Mouse (Mus musculus): Measurements from ENCODE around the gene Dap. TPM values are rescaled to one million over a fixed set of nuclear protein-coding genes. Genes with fewer than 3 reads are reported as not detected.

The Dap gene
- polyA plus RNA-seq, 1 experiment from 2014 or later = 89.0 TPM

DNA sequence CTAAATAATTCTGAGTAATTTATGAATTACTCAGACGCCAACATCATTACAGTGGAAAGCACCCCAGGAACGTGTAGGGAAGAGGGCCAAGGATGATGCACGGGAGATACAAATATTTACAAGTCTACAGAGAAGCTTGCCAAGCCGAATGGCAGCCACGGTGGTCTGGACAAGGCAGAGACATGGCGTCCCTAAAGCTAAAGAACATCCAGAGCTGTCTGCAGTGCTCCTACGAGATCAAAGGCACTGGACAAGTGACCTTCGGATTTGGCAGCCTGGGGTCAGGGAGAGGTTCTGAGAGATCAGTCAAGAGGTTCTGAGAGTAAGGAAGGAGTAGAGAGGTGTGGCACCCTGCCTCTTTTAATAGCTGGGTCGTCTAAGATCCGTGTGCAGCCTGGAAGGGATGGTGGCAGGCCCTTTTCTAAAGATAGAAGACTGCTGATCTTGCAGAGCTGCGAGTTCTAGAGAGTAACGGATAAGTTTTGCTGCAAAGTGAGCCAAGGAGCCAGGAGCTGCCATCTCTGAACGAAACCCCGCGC, 449 bp upstream of the Dap start:
- Histone ChIP-seq H3K9me3 (no peaks in the 10 kb centered on the region), H3K4me1 (replicated peaks) (peaks cover 11% of the 10 kb centered on the region), H3K27me3 (replicated peaks) (no peaks in the 10 kb centered on the region), H3K4me3 (replicated peaks) (peak overlapping the region; percentile 77), H3K9ac (peak overlapping the region; percentile 40), H3K4me2 (replicated peaks) (peak overlapping the region; percentile 62), H3K36me3 (no peaks in the 10 kb centered on the region), H3K27ac (0 out of 2 replicates have a peak overlapping the region, but pooled peaks have one; percentile 17)
- ATAC-seq = peak; percentile 38
- 35% methylated on average over 15 of the region's 15 CpGs for WGBS

DNA sequence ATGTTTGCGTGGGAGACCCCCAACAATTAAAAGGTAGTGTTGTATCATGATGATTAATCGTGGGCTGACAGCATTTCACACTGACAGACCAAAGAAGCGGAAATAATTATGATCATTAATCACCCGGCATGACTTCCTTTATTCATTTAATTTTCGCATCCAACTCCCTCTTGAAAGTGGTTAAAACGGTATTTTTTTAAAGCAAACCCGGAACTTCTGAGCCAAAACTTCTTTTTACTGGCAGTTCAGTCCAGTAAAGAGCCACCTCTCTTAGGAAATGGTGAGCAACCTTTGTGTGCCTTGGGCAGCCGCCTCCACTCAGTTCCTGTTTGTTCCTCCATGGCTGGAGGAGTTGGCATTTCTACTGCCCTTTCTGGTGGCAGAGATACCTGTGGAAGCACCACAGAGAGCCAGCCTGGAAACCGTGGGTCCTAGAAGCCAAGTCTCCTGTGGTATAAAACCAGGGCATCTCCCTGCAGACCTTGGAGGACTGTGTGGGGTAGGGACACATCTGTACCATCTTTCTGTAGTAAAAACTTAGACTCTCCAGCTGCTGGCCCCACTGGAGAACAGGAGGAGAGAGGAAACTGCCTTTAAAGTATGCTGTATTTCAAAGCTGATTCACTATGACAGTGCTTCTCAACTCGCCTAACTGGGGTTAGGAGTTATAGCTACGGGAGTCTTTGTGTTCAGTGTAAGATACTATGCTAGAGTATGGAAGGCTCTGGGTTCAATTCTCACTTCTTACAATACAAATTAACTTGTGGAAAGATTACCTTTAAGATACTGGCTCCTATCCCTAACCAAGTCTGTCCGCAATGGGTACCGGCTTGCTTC, 910 bp downstream of the Dap start:
- H3K36me3 ChIP-seq = no peaks in the 10 kb centered on the region
- H3K4me3 ChIP-seq (replicated peaks) = peak overlapping the region; percentile 77
- ATAC-seq = no peak
- H3K4me2 ChIP-seq (replicated peaks) = peak overlapping the region; percentile 62
- H3K27ac ChIP-seq = peak overlapping the region; percentile 83
- H3K9ac ChIP-seq = peak overlapping the region; percentile 84
- no peaks in the 10 kb centered on the region for H3K27me3 ChIP-seq (replicated peaks)
- 22% methylated on average over 13 of the region's 13 CpGs for WGBS
- peaks cover 11% of the 10 kb centered on the region for H3K4me1 ChIP-seq (replicated peaks)
- no peaks in the 10 kb centered on the region for H3K9me3 ChIP-seq

DNA sequence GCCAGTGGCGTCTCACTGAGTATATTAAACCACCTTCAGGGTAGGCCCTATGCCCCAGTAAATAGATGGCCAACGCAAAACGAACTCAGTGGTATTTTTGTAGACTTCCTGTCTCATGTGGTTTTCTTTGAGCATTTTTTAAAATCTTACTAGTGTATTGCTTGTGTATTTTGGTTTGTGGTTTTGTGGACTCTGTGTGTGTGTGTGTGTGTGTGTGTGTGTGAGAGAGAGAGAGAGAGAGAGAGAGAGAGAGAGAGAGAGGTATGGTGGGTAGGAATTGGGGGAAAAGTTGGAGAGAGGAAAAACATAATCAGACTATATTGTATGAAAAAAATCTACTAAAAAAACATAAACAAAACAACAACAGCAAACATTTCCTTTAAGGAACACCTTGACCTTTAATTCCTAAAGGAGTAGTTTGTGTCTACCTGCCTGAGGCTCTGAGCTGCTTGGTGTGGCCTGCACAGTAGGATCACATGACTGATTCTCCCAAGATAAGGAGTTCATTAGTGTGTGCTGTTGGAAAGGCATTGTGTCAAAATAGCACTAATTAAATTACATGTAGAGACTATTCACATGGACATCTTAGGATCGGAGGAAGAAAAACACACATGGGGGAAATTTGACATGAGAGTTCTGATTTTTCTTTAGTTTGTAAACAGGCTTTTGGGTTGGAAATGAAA, 1.7 kb downstream of the Dap start:
- Histone ChIP-seq H3K4me1 (replicated peaks) (peaks cover 11% of the 10 kb centered on the region), H3K4me3 (replicated peaks) (peak overlapping the region; percentile 77; the same call in 1 of the 2 replicates), H3K36me3 (no peaks in the 10 kb centered on the region), H3K27ac (no peak overlapping the region), H3K4me2 (replicated peaks) (peak overlapping the region; percentile 62), H3K27me3 (replicated peaks) (no peaks in the 10 kb centered on the region), H3K9ac (no peak overlapping the region), H3K9me3 (no peaks in the 10 kb centered on the region)
- WGBS = 68% methylated on average over 4 of the region's 4 CpGs
- no peak for ATAC-seq

DNA sequence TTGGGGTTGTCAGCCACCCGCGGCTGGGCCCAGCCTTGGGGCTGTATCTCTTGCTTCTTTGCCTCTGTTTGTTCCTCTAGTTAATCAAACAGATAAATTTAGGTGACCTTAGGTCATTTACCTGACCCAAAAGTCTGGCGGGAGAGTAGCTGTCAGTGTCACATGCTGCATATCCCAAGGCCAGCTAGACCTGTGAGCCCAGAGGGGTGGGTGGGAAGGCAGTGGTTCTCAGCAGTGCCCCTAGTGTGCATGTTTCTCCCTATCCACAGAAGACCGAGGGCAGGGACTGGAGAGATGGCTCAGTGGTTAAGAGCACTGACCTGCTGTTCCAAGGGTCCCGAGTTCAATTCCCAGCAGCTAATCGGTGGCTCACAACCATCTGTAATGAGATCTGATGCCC, 2.4 kb downstream of the Dap start:
- no peaks in the 10 kb centered on the region for H3K36me3 ChIP-seq

DNA sequence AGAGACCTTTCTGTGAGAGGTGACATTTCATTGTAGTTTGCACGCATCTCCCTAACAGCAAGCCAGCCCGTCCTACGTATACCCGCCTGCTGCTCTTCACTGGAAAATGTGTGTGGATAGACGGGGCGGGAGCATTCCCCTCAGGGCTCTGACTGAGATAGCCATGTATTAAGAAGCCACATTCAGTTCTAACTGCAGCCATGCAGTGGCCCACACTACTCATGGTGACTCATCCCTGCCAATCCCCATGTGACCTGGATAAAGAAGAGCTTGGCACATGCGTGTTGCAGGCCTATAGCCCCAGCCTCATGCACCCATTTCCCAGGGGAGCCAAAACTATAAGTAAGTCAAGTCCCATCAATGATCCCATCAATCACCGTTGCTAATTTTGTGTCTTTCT, 3.7 kb downstream of the Dap start:
- Histone ChIP-seq H3K4me2 (replicated peaks) (no peak overlapping the region), H3K4me1 (replicated peaks) (peaks cover 11% of the 10 kb centered on the region), H3K9me3 (no peaks in the 10 kb centered on the region), H3K27ac (no peak overlapping the region), H3K4me3 (replicated peaks) (no peak overlapping the region), H3K9ac (no peak overlapping the region), H3K36me3 (no peaks in the 10 kb centered on the region), H3K27me3 (replicated peaks) (no peaks in the 10 kb centered on the region)
- no peak for ATAC-seq
- 94% methylated on average over 8 of the region's 8 CpGs for WGBS

More for the DNA sequence above, 2.4 kb downstream of the Dap start:
- 0 out of 2 replicates have a peak overlapping the region, but pooled peaks have one; percentile 3 for H3K4me2 ChIP-seq (replicated peaks)
- H3K27me3 ChIP-seq (replicated peaks) = no peaks in the 10 kb centered on the region
- H3K4me1 ChIP-seq (replicated peaks) = peaks cover 11% of the 10 kb centered on the region
- H3K9ac ChIP-seq = no peak overlapping the region
- H3K27ac ChIP-seq = no peak overlapping the region
- H3K9me3 ChIP-seq = no peaks in the 10 kb centered on the region
- ATAC-seq = peak; percentile 7; the same call in 1 of the 2 replicates
- H3K4me3 ChIP-seq (replicated peaks) = no peak overlapping the region
- WGBS = 55% methylated on average over 6 of the region's 6 CpGs

DNA sequence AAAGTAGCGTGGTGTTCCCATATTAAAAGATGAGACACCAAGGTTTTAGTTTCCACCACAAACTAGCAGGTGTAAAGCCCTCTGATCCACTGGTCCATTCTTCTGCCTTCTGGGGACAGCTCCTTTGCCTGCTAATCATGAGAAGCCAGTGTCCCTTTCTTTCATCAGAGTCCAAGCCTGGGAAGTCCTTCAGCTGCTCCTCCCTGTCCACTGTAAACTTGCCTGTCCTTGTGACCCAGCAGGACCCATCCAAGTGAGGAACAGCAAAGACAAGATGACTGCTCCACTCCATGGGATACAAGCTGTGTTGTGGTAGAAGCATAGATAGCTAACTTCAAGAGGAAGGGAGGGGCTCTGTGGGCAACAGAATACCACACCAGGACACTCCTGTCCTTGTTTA, 8.9 kb downstream of the Dap start:
- Histone ChIP-seq H3K4me1 (replicated peaks) (0 out of 2 replicates have a peak, but pooled peaks cover 2% of the 10 kb centered on the region), H3K4me3 (replicated peaks) (no peak overlapping the region), H3K9ac (no peak overlapping the region), H3K27ac (no peak overlapping the region), H3K36me3 (no peaks in the 10 kb centered on the region), H3K9me3 (no peaks in the 10 kb centered on the region), H3K27me3 (replicated peaks) (no peaks in the 10 kb centered on the region), H3K4me2 (replicated peaks) (no peak overlapping the region)
- 95% methylated on average over 1 of the region's 1 CpGs for whole genome bisulfite sequencing
- no peak for ATAC-seq

DNA sequence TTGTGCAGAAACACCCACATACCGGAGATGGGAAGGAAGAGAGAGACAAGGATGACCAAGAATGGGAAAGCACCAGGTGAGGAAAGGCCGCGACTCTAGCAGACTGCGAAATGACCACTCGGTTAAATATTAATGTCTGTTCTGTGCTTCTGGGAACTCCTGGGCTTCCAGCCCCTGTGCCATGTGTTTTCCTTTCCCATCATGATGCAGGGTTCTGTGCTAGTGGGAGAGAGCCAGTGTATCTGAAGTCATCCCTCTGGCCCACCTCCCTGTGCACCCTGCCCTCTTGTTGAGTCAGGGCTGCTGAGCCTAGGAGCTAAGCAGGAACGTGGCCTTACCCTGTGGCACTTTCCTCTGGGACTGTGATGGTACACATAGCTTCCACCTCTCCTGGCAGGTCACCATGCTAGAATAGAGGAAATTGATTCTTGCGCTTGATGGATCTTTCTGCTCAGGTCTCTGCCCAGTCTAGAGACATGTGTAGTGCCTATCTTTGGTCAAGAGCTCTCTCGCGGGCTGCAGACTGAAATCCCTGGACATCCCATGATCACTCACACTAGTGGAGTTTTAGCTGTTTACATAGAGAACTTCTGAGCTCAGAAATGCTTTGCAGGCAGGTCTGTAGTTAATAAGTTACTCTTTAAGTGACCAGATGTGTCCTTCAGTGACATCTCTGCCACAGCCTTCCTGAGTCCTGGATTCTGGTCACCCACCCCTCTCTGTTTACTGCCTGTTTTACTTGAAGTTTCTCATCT, 11.9 kb downstream of the Dap start:
- Histone ChIP-seq H3K36me3 (no peaks in the 10 kb centered on the region), H3K4me2 (replicated peaks) (no peak overlapping the region), H3K9me3 (no peaks in the 10 kb centered on the region), H3K4me3 (replicated peaks) (no peak overlapping the region), H3K4me1 (replicated peaks) (0 out of 2 replicates have a peak, but pooled peaks cover 2% of the 10 kb centered on the region), H3K27me3 (replicated peaks) (no peaks in the 10 kb centered on the region), H3K9ac (no peak overlapping the region), H3K27ac (no peak overlapping the region)
- peak; percentile 64 for ATAC-seq
- 70% methylated on average over 9 of the region's 9 CpGs for WGBS

GRCm38 (mm10) chr15:31236549-31236907, 12.4 kb downstream of the Dap start:
- no peak overlapping the region for H3K4me3 ChIP-seq (replicated peaks)
- H3K9ac ChIP-seq = no peak overlapping the region
- H3K9me3 ChIP-seq = no peaks in the 10 kb centered on the region
- no peaks in the 10 kb centered on the region for H3K36me3 ChIP-seq
- 0 out of 2 replicates have a peak, but pooled peaks cover 2% of the 10 kb centered on the region for H3K4me1 ChIP-seq (replicated peaks)
- ATAC-seq = peak; percentile 21
- WGBS = 88% methylated on average over 9 of the region's 9 CpGs
- no peaks in the 10 kb centered on the region for H3K27me3 ChIP-seq (replicated peaks)
- no peak overlapping the region for H3K27ac ChIP-seq
- H3K4me2 ChIP-seq (replicated peaks) = no peak overlapping the region

- H3K4me2 ChIP-seq (replicated peaks) = no peak overlapping the region
- 81% methylated on average over 11 of the region's 11 CpGs for WGBS
- H3K27ac ChIP-seq = no peak overlapping the region
- H3K4me1 ChIP-seq (replicated peaks) = 0 out of 2 replicates have a peak, but pooled peaks cover 2% of the 10 kb centered on the region
- H3K4me3 ChIP-seq (replicated peaks) = no peak overlapping the region
- no peak for ATAC-seq
- H3K9me3 ChIP-seq = no peaks in the 10 kb centered on the region
- H3K9ac ChIP-seq = no peak overlapping the region
- no peaks in the 10 kb centered on the region for H3K36me3 ChIP-seq
- no peaks in the 10 kb centered on the region for H3K27me3 ChIP-seq (replicated peaks)
These were observed 13.3 kb downstream of the Dap start for GRCm38 (mm10) chr15:31237368-31237767.

- H3K27me3 ChIP-seq (replicated peaks) = no peaks in the 10 kb centered on the region
- H3K27ac ChIP-seq = no peak overlapping the region
- no peak overlapping the region for H3K4me3 ChIP-seq (replicated peaks)
- H3K9ac ChIP-seq = no peak overlapping the region
- WGBS = 65% methylated on average over 5 of the region's 5 CpGs
- H3K36me3 ChIP-seq = no peaks in the 10 kb centered on the region
- 0 out of 2 replicates have a peak, but pooled peaks cover 2% of the 10 kb centered on the region for H3K4me1 ChIP-seq (replicated peaks)
- no peak overlapping the region for H3K4me2 ChIP-seq (replicated peaks)
- H3K9me3 ChIP-seq = no peaks in the 10 kb centered on the region
- no peak for ATAC-seq
These were observed 13.8 kb downstream of the Dap start for GRCm38 (mm10) chr15:31237898-31238297.

GRCm38 (mm10) chr15:31238611-31239010, 14.5 kb downstream of the Dap start:
- Histone ChIP-seq H3K9ac (no peak overlapping the region), H3K36me3 (no peaks in the 10 kb centered on the region), H3K4me1 (replicated peaks) (0 out of 2 replicates have a peak, but pooled peaks cover 2% of the 10 kb centered on the region), H3K27ac (no peak overlapping the region), H3K4me3 (replicated peaks) (no peak overlapping the region), H3K4me2 (replicated peaks) (no peak overlapping the region), H3K9me3 (no peaks in the 10 kb centered on the region), H3K27me3 (replicated peaks) (no peaks in the 10 kb centered on the region)
- 67% methylated on average over 11 of the region's 11 CpGs for WGBS
- no peak for ATAC-seq

DNA sequence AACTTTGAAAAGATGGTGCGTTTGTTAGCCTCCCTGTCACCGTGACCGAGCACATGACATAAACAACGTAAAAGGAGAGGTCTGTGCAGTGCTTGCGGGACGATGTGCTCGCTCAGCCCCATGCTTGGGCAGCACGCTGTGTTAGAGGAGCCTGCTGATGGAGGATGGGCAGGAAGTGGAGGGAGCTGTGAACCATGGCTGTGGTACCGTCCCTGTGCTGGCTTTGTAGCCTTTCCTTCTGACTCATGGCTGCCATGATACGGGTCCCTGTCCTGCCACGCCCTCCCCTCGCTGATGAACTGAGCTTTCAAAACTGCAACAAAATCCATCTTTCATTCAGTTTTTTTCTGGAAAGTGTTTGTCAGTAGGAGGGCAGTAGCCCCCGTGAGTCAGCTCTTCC, 15.6 kb downstream of the Dap start:
- H3K4me3 ChIP-seq (replicated peaks) = no peak overlapping the region
- H3K27me3 ChIP-seq (replicated peaks) = no peaks in the 10 kb centered on the region
- no peak for ATAC-seq
- no peak overlapping the region for H3K4me2 ChIP-seq (replicated peaks)
- H3K36me3 ChIP-seq = no peaks in the 10 kb centered on the region
- no peaks in the 10 kb centered on the region for H3K9me3 ChIP-seq
- 68% methylated on average over 13 of the region's 13 CpGs for WGBS
- no peak overlapping the region for H3K9ac ChIP-seq
- H3K4me1 ChIP-seq (replicated peaks) = 0 out of 2 replicates have a peak, but pooled peaks cover 2% of the 10 kb centered on the region
- H3K27ac ChIP-seq = no peak overlapping the region
